Mouse (Mus musculus) liver, postnatal 0 days (tissue): ENCODE measurements around the gene Itgb2l.

ENCODE experiments used
- CTCF ChIP-seq: sonication (generic); IDR thresholded peaks from 2 replicates; pipeline ENCODE4 v1.5.1; 2016; ENCODE audit warnings: antibody characterized with exemption, low read depth
- EP300 ChIP-seq: IDR thresholded peaks from 2 replicates; pipeline ENCODE4 v1.6.1; 2016; ENCODE audit warnings: antibody characterized with exemption, low read depth, mild to moderate bottlenecking

- no peak for TF ChIP-seq EP300
- no peak for TF ChIP-seq CTCF
These were observed 48.1 kb upstream of the Itgb2l start for GRCm38 (mm10) chr16:96491530-96491929.
